Comparison of ENCODE assay signal across 8 mouse cellular contexts in genomic region chr7:40901201-40901600, GRCm38 (mm10). TPM values are rescaled to one million over a fixed set of nuclear protein-coding genes. Genes with fewer than 3 reads are reported as not detected.
DNase-seq lines count a peak whose midpoint lies in the region; ATAC-seq and TF ChIP-seq lines count a peak whose summit lies in the region.

No protein-coding gene starts in this region.

- peak; percentile 87 for ATAC-seq in forebrain, embryonic 16.5 days
- ATAC-seq in hindbrain, embryonic 12.5 days (ENCODE audit: low FRiP score), result peak; percentile 64
- ATAC-seq in lung, embryonic 16.5 days (ENCODE audit: low read depth), result peak; percentile 57; the same call in 1 of the 2 replicates

- peak overlapping the region; percentile 95 for H3K4me2 ChIP-seq in forebrain, embryonic 16.5 days (ENCODE audit: low read length)
- peak overlapping the region; percentile 92 for H3K4me2 ChIP-seq in hindbrain, embryonic 12.5 days (replicated peaks)
- no peak overlapping the region for H3K4me2 ChIP-seq in lung, embryonic 16.5 days (ENCODE audit: low read depth, low read length)

- H3K4me1 ChIP-seq in E14TG2a.4 (replicated peaks; ENCODE audit: low read depth, low read length), result peaks cover 39% of the 10 kb centered on the region
- H3K4me1 ChIP-seq in forebrain, embryonic 16.5 days (replicated peaks; ENCODE audit: control insufficient read depth, insufficient read depth, low read length), result peaks cover 35% of the 10 kb centered on the region
- H3K4me1 ChIP-seq in hindbrain, embryonic 12.5 days, result peaks cover 29% of the 10 kb centered on the region
- H3K4me1 ChIP-seq in lung, embryonic 16.5 days (replicated peaks; ENCODE audit: control insufficient read depth, insufficient read depth, low read length), result no peaks in the 10 kb centered on the region

- WGBS in forebrain, embryonic 16.5 days, result 1% methylated on average over 16 of the region's 16 CpGs
- 4% methylated on average over 16 of the region's 16 CpGs for whole genome bisulfite sequencing in hindbrain, embryonic 12.5 days
- WGBS in lung, embryonic 16.5 days, result 2% methylated on average over 16 of the region's 16 CpGs

- peak; percentile 46 for TF ChIP-seq CTCF in E14TG2a.4 (conservative IDR thresholded peaks at IDR 0.05; ENCODE audit: low read length)

- no peaks in the 10 kb centered on the region for H3K36me3 ChIP-seq in E14TG2a.4 (ENCODE audit: insufficient read depth, low read length)
- no peaks in the 10 kb centered on the region; the same call in 1 of the 2 replicates for H3K36me3 ChIP-seq in forebrain, embryonic 16.5 days (ENCODE audit: control insufficient read depth, insufficient read depth)
- no peaks in the 10 kb centered on the region for H3K36me3 ChIP-seq in hindbrain, embryonic 12.5 days
- H3K36me3 ChIP-seq in lung, embryonic 16.5 days (ENCODE audit: control insufficient read depth, insufficient read depth, low read length), result no peaks in the 10 kb centered on the region

- peaks cover 89% of the 10 kb centered on the region for H3K27me3 ChIP-seq in E14TG2a.4 (ENCODE audit: insufficient read depth, low read length)
- peaks cover 8% of the 10 kb centered on the region for H3K27me3 ChIP-seq in forebrain, embryonic 16.5 days (replicated peaks; ENCODE audit: control insufficient read depth, insufficient read depth, low read length)
- peaks cover 39% of the 10 kb centered on the region for H3K27me3 ChIP-seq in hindbrain, embryonic 12.5 days
- H3K27me3 ChIP-seq in lung, embryonic 16.5 days (ENCODE audit: control insufficient read depth, insufficient read depth, low read depth, low read length), result peaks cover 75% of the 10 kb centered on the region

- DNase-seq in brain, embryonic 18.5 days (ENCODE audit: low read depth, low spot score), result peak; percentile 79
- DNase-seq in layer of hippocampus, adult 9-11 months, result peak; percentile 88
- peak; percentile 85 to 89 for DNase-seq in right cerebral cortex, adult 2 months (ENCODE audit: low spot score in 2 of 2)
- no peak for DNase-seq in T-cell, adult 2 months (ENCODE audit: low spot score)

- H3K9ac ChIP-seq in forebrain, embryonic 16.5 days (replicated peaks; ENCODE audit: low read depth, low read length), result peak overlapping the region; percentile 45; the same call in 1 of the 2 replicates
- H3K9ac ChIP-seq in hindbrain, embryonic 12.5 days, result no peak overlapping the region
- H3K9ac ChIP-seq in lung, embryonic 16.5 days (ENCODE audit: low read length), result no peak overlapping the region

- 0 out of 2 replicates have a peak, but pooled peaks cover 6% of the 10 kb centered on the region for H3K9me3 ChIP-seq in E14TG2a.4 (ENCODE audit: low read length)
- no peaks in the 10 kb centered on the region for H3K9me3 ChIP-seq in forebrain, embryonic 16.5 days (ENCODE audit: control insufficient read depth, low read length)
- H3K9me3 ChIP-seq in hindbrain, embryonic 12.5 days (replicated peaks), result no peaks in the 10 kb centered on the region
- no peaks in the 10 kb centered on the region for H3K9me3 ChIP-seq in lung, embryonic 16.5 days (ENCODE audit: control insufficient read depth, low read length)

- peak overlapping the region; percentile 3; the same call in 1 of the 2 replicates for H3K27ac ChIP-seq in forebrain, embryonic 16.5 days (ENCODE audit: low read length)
- H3K27ac ChIP-seq in hindbrain, embryonic 12.5 days, result no peak overlapping the region
- no peak overlapping the region for H3K27ac ChIP-seq in lung, embryonic 16.5 days (ENCODE audit: low read length)

- H3K4me3 ChIP-seq in E14TG2a.4 (replicated peaks; ENCODE audit: low read length), result no peak overlapping the region
- peak overlapping the region; percentile 68 for H3K4me3 ChIP-seq in forebrain, embryonic 16.5 days (replicated peaks; ENCODE audit: low read length)
- H3K4me3 ChIP-seq in hindbrain, embryonic 12.5 days, result peak overlapping the region; percentile 63; the same call in 1 of the 2 replicates
- no peak overlapping the region for H3K4me3 ChIP-seq in lung, embryonic 16.5 days (ENCODE audit: low read length)

RNA-seq across cellular contexts. Expression of gene Vstm2b, which starts 3.1 kb away (rescaled TPM):
- polyA plus RNA-seq in forebrain, embryonic 16.5 days (2015; fragmentation: Nextera tagmentation; extraction: Ambion mirVana), result 17.8 and 18.8 TPM in 2 replicates
- 18.6 and 18.8 TPM in 2 replicates for polyA plus RNA-seq in hindbrain, embryonic 12.5 days (2016; fragmentation: Nextera tagmentation; extraction: Ambion mirVana)
- polyA plus RNA-seq in lung, embryonic 16.5 days (2015; fragmentation: Nextera tagmentation; extraction: Ambion mirVana), result 0.41 and 0.50 TPM in 2 replicates

Comparison
In these comparisons a context has a peak if more than half of its experiments do, and no peak if none do; other contexts are left out.
1. H3K4me3 ChIP-seq: peak in forebrain, embryonic 16.5 days (single experiment) and hindbrain, embryonic 12.5 days (single experiment); none in E14TG2a.4 (single experiment) and lung, embryonic 16.5 days (single experiment).
2. RNA of gene Vstm2b, which starts 3.1 kb away (polyA plus RNA-seq): 17.8 to 18.8 TPM in forebrain, embryonic 16.5 days and 18.6 to 18.8 TPM in hindbrain, embryonic 12.5 days; 0.41 to 0.50 TPM in lung, embryonic 16.5 days; every median in the first group is over 10 times any median in the second.
3. Peak in every context shown above with its lines, with median percentiles within 50 percentile points of each other: ATAC-seq.